Mouse (Mus musculus) lung, embryonic 14.5 days (tissue): Measurements from ENCODE around the gene Alx1. TPM values are rescaled to one million over a fixed set of nuclear protein-coding genes. Genes with fewer than 3 reads are reported as not detected.

Experiments used
- ATAC-seq: fragments of 200-750 bp; cut with Nextera tagmentation; 2 replicates; pipeline ENCODE4 v1.8.0; 2017; ENCODE audit warnings: mild to moderate bottlenecking, moderate TSS enrichment, moderate library complexity; ENCODE audit not compliant: insufficient read depth
- DNase-seq: peaks from one replicate; pipeline ENCODE4 v3.0.0-alpha.2; 2015
- H3K27ac ChIP-seq: fragments of 300-500 bp; sonication (generic); 2 replicates; pipeline ENCODE4 v1.5.1; 2014; ENCODE audit warnings: low read depth, mild to moderate bottlenecking, moderate library complexity
- H3K27me3 ChIP-seq: fragments of 300-500 bp; sonication (generic); 2 replicates; pipeline ENCODE4 v1.6.1; 2014; ENCODE audit warnings: low read length, control low read depth; ENCODE audit not compliant: insufficient read depth
- H3K36me3 ChIP-seq: fragments of 300-500 bp; sonication (generic); 2 replicates; pipeline ENCODE4 v1.6.1; 2014; ENCODE audit warnings: control low read depth; ENCODE audit not compliant: insufficient read depth
- H3K4me1 ChIP-seq: fragments of 300-500 bp; sonication (generic); 2 replicates; pipeline ENCODE4 v1.6.1; 2014; ENCODE audit warnings: antibody characterized with exemption, control low read depth; ENCODE audit not compliant: insufficient read depth
- H3K4me2 ChIP-seq: fragments of 300-500 bp; sonication (generic); 2 replicates; pipeline ENCODE4 v1.6.1; 2014; ENCODE audit warnings: mild to moderate bottlenecking
- H3K4me3 ChIP-seq: fragments of 300-500 bp; sonication (generic); 2 replicates; pipeline ENCODE4 v1.5.1; 2014; ENCODE audit warnings: low read depth, low read length
- H3K9ac ChIP-seq: fragments of 300-500 bp; sonication (generic); 2 replicates; pipeline ENCODE4 v1.6.1; 2014
- H3K9me3 ChIP-seq: fragments of 300-500 bp; sonication (generic); 2 replicates; pipeline ENCODE4 v1.6.1; 2016; ENCODE audit warnings: low read depth, low read length, control low read depth
- CTCF ChIP-seq: IDR thresholded peaks from 2 replicates; pipeline ENCODE4 v1.5.1; 2016; ENCODE audit warnings: antibody characterized with exemption, low read depth
- WGBS: fragments of 180-500 bp; shearing (Covaris S2); extraction: QIAGEN DNeasy Blood & Tissue Kit; methylation state at CpG from one replicate; pipeline ENCODE4 v1.1.7; 2014; 5-methylcytosine and 5-hydroxymethylcytosine counted together
- polyA plus RNA-seq: library from polyadenylated mRNA; unstranded; fragments of >200 nt; fragmentation: Nextera tagmentation; extraction: Ambion mirVana; gene quantifications from 2 replicates; pipeline ENCODE4 v1.2.1, GENCODE M21; 2014

Alx1 gene
- polyA plus RNA-seq, 1 experiment from 2014 or later, result 0.08 TPM

- H3K4me3 ChIP-seq, result peak overlapping the region; percentile 37
- ATAC-seq (peak; percentile 83), DNase-seq (peak; percentile 57)
- peak overlapping the region; percentile 65 for H3K4me2 ChIP-seq
- no peak overlapping the region for H3K27ac ChIP-seq
- peaks cover 83% of the 10 kb centered on the region for H3K27me3 ChIP-seq
- no peaks in the 10 kb centered on the region for H3K4me1 ChIP-seq
- WGBS, result under 1% methylated on average over 50 of the region's 50 CpGs
- TF ChIP-seq CTCF, result no peak
- no peaks in the 10 kb centered on the region for H3K36me3 ChIP-seq
- H3K9ac ChIP-seq, result no peak overlapping the region; the same call in 1 of the 2 replicates
- H3K9me3 ChIP-seq, result no peaks in the 10 kb centered on the region
Measured at GRCm38 (mm10) chr10:103028253-103029131, 1.5 kb downstream of the Alx1 start.

GRCm38 (mm10) chr10:103027931-103028252, 2.1 kb downstream of the Alx1 start:
- H3K4me2 ChIP-seq, result peak overlapping the region; percentile 65
- H3K27ac ChIP-seq, result no peak overlapping the region

GRCm38 (mm10) chr10:103027226-103027930, 2.6 kb downstream of the Alx1 start:
- Histone ChIP-seq H3K9me3 (no peaks in the 10 kb centered on the region), H3K36me3 (no peaks in the 10 kb centered on the region), H3K27ac (no peak overlapping the region), H3K4me1 (no peaks in the 10 kb centered on the region), H3K4me3 (peak overlapping the region; percentile 37; the same call in 1 of the 2 replicates), H3K4me2 (no peak overlapping the region), H3K27me3 (peaks cover 72% of the 10 kb centered on the region), H3K9ac (no peak overlapping the region)
- TF ChIP-seq CTCF, result no peak
- ATAC-seq (no peak), DNase-seq (peak; percentile 60)
- WGBS, result 2% methylated on average over 20 of the region's 20 CpGs

More at GRCm38 (mm10) chr10:103027931-103028252, 2.1 kb downstream of the Alx1 start:
- under 1% methylated on average over 15 of the region's 15 CpGs for WGBS
- ATAC-seq (no peak; the same call in 1 of the 2 replicates), DNase-seq (no peak)
- Histone ChIP-seq H3K9ac (no peak overlapping the region), H3K36me3 (no peaks in the 10 kb centered on the region), H3K27me3 (peaks cover 77% of the 10 kb centered on the region), H3K9me3 (no peaks in the 10 kb centered on the region), H3K4me1 (no peaks in the 10 kb centered on the region), H3K4me3 (peak overlapping the region; percentile 37)
- TF ChIP-seq CTCF, result no peak

GRCm38 (mm10) chr10:103026636-103027225, 3.3 kb downstream of the Alx1 start:
- H3K9me3 ChIP-seq, result no peaks in the 10 kb centered on the region
- no peak overlapping the region for H3K27ac ChIP-seq
- ATAC-seq (no peak), DNase-seq (no peak)
- H3K9ac ChIP-seq, result no peak overlapping the region
- H3K4me1 ChIP-seq, result no peaks in the 10 kb centered on the region
- H3K36me3 ChIP-seq, result no peaks in the 10 kb centered on the region
- no peak for TF ChIP-seq CTCF
- H3K4me3 ChIP-seq, result no peak overlapping the region
- under 1% methylated on average over 17 of the region's 17 CpGs for WGBS
- H3K4me2 ChIP-seq, result peak overlapping the region; percentile 13; the same call in 1 of the 2 replicates
- H3K27me3 ChIP-seq, result peaks cover 65% of the 10 kb centered on the region

GRCm38 (mm10) chr10:103002556-103002955, 27.5 kb downstream of the Alx1 start:
- no peak overlapping the region for H3K4me2 ChIP-seq
- WGBS, result 42% methylated on average over 2 of the region's 2 CpGs
- no peaks in the 10 kb centered on the region for H3K9me3 ChIP-seq
- no peaks in the 10 kb centered on the region for H3K36me3 ChIP-seq
- TF ChIP-seq CTCF, result no peak
- H3K4me3 ChIP-seq, result no peak overlapping the region
- H3K27me3 ChIP-seq, result no peaks in the 10 kb centered on the region
- no peak for DNase-seq
- no peaks in the 10 kb centered on the region for H3K4me1 ChIP-seq
- H3K9ac ChIP-seq, result no peak overlapping the region
- no peak overlapping the region for H3K27ac ChIP-seq
- ATAC-seq, result no peak

GRCm38 (mm10) chr10:103000902-103001301, 29.1 kb downstream of the Alx1 start:
- H3K9ac ChIP-seq, result no peak overlapping the region
- no peaks in the 10 kb centered on the region for H3K9me3 ChIP-seq
- no peaks in the 10 kb centered on the region for H3K4me1 ChIP-seq
- no peak overlapping the region for H3K27ac ChIP-seq
- ATAC-seq, result peak; percentile 47; the same call in 1 of the 2 replicates
- no peaks in the 10 kb centered on the region for H3K27me3 ChIP-seq
- WGBS, result 7% methylated on average over 8 of the region's 8 CpGs
- H3K36me3 ChIP-seq, result no peaks in the 10 kb centered on the region
- peak overlapping the region; percentile 35 for H3K4me2 ChIP-seq
- DNase-seq, result peak; percentile 35
- H3K4me3 ChIP-seq, result no peak overlapping the region
- no peak for TF ChIP-seq CTCF

- Histone ChIP-seq H3K4me1 (no peaks in the 10 kb centered on the region), H3K4me3 (no peak overlapping the region), H3K4me2 (no peak overlapping the region), H3K36me3 (no peaks in the 10 kb centered on the region), H3K9ac (no peak overlapping the region), H3K9me3 (no peaks in the 10 kb centered on the region), H3K27me3 (no peaks in the 10 kb centered on the region), H3K27ac (no peak overlapping the region)
- ATAC-seq (no peak), DNase-seq (peak; percentile 7)
- TF ChIP-seq CTCF, result peak; percentile 25; the same call in 1 of the 2 replicates
Measured at GRCm38 (mm10) chr10:102999584-102999983, 30.4 kb downstream of the Alx1 start.
